Mouse (Mus musculus) macrophage (primary cell): ENCODE data around the gene Spg20. TPM values are rescaled to one million over a fixed set of nuclear protein-coding genes. Genes with fewer than 3 reads are reported as not detected.

Experiments used
- H3K27ac ChIP-seq: fragments of 350-480 bp; formaldehyde crosslinking; 2 replicates; pipeline ENCODE4 v1.9.0; 2021
- H3K36me3 ChIP-seq: fragments of 350-480 bp; formaldehyde crosslinking; 2 replicates; pipeline ENCODE4 v1.9.0; 2021; ENCODE audit errors: inconsistent target
- H3K4me3 ChIP-seq: fragments of 350-480 bp; formaldehyde crosslinking; 2 replicates; pipeline ENCODE4 v1.9.0; 2021; ENCODE audit errors: inconsistent target
- H3K79me2 ChIP-seq: fragments of 350-480 bp; formaldehyde crosslinking; 2 replicates; pipeline ENCODE4 v1.9.0; 2021; ENCODE audit errors: inconsistent target
- WGBS: methylation state at CpG from one replicate; pipeline ENCODE4 v1.1.7; 2026; ENCODE audit warnings: inconsistent platforms; ENCODE audit not compliant: missing documents; 5-methylcytosine and 5-hydroxymethylcytosine counted together
- polyA plus RNA-seq: library from polyadenylated mRNA; stranded (reverse); fragments of 250-400 nt; gene quantifications from 3 replicates; pipeline ENCODE4 v1.2.4, GENCODE M21; 2018; ENCODE audit warnings: inconsistent platforms
- total RNA-seq, 78 experiments: library from RNA; depleted of rRNA; stranded (reverse); fragments of 250-400 nt; gene quantifications; 1 replicate in 9 of 78; 2 replicates in 24 of 78; 3 replicates in 43 of 78; 4 replicates in 2 of 78; pipeline ENCODE4 v1.2.4; 2018; ENCODE audit warnings: inconsistent platforms in 56 of 78

Gene Spg20
- 10 to 100 TPM; 11.0 to 63.3 (median 28.4) TPM for total RNA-seq (2018; cell fraction: chromatin; rRNA removed)
- 10 to 100 TPM; 13.2 to 38.0 (median 26.6) TPM for total RNA-seq (2018; cell fraction: cytosol; rRNA removed)
- 10 to 100 TPM; 15.5 to 64.0 (median 24.1) TPM for total RNA-seq (2018; cell fraction: nucleus; rRNA removed)
- 26.0 to 40.8 TPM (median 27.7 TPM) in 3 replicates for polyA plus RNA-seq

DNA sequence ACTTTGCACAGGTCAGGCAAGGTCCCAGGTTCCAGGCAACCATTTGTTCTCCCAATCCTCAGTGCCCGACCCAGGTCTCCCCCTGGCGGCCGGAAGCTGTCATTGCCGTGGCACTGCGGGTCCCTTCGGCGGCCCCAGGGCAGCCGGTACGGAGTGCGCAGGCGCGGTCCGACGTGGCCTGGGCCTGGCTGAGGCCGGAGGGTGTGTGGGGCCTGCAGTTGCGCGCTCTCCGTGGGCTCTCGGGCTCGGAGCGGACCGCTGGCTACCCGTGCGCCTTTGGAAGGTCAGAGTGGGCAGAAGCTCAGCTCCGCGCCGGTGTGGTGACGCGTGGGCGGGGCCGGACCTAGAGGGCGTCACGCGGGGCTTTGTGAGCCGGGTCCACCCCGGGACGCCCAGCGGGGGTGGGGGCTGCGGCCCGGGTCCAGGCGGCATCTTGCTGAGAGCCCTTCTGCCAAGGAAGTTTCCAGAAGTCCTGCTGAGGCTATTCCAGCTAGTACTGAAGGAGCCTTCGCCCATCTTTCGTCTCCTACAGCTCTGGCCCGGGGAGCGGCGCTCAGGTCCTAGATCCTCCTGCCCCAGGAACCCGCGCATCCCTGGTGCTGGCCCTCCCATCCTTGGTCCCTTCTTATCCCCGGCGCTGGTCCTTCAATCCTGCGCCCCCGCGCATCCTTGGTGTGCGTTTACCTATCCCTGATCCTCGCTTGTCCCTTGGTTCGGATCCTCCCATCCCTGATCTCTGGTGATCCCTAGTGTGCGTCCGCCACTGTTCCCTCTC lies at the start of gene Spg20:
Gene Spg20 (plus strand): TSS at position 174 of the 775 bp plus-strand sequence.
- WGBS = under 1% methylated on average over 58 of the region's 58 CpGs
- Histone ChIP-seq H3K36me3 (no peaks in the 10 kb centered on the region; the same call in 1 of the 2 replicates), H3K4me3 (peak within 1 kb of the TSS; percentile 89), H3K79me2 (peaks cover 49% of the 10 kb centered on the region), H3K27ac (peak within 1 kb of the TSS; percentile 63)

DNA sequence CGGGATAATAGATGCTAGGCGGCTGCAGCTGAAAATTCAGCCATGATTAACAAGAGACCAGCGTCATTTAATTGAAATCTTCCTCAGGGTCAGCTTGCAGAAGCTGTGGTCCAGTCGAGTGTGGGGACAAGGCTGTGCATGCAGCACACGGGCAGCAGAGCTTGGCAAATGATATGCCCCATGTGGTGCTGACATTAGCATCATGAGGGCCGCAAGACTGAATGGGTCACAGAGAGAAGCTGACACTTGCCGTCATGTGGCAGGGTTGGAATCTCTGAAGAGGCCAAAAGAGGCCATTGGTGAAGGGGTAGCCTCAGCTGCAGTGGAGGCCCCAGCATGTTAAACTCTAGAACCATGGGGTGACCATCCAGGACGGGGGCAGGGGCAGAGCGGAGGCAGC lies 49.3 kb upstream of the Spg20 start:
- no peak overlapping the region for H3K4me3 ChIP-seq
- H3K36me3 ChIP-seq = no peaks in the 10 kb centered on the region
- WGBS = 78% methylated on average over 9 of the region's 9 CpGs
- no peak overlapping the region for H3K27ac ChIP-seq
- no peaks in the 10 kb centered on the region for H3K79me2 ChIP-seq

DNA sequence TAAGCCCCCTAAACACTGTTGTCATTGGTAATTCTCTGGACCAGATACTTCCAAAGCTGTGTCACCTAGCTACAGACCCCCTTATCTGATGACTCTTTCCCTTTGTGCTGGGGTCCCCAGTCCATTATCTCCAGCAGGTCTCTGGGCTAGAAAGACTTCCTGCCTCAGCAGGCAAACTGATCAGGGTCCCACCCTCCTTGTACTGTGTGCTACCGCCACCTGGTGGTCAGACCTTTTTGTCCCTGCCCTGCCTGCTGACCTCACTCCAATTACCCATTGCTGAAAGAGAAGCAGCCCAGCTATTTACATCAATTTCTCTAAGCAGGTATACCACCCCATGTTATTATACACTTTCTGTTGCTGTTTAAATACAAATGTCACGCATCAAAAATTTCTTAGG lies 47.5 kb upstream of the Spg20 start:
- no peaks in the 10 kb centered on the region for H3K36me3 ChIP-seq
- 4% methylated on average over 2 of the region's 2 CpGs for WGBS
- no peaks in the 10 kb centered on the region for H3K79me2 ChIP-seq

GRCm38 (mm10) chr3:55065738-55066665 lies 45.9 kb upstream of the Spg20 start:
- Histone ChIP-seq H3K4me3 (no peak overlapping the region), H3K79me2 (no peaks in the 10 kb centered on the region), H3K36me3 (no peaks in the 10 kb centered on the region), H3K27ac (no peak overlapping the region)
- 35% methylated on average over 13 of the region's 14 CpGs for WGBS

More for the DNA sequence above, 47.5 kb upstream of the Spg20 start:
- H3K27ac ChIP-seq = no peak overlapping the region
- H3K4me3 ChIP-seq = no peak overlapping the region

- WGBS = 76% methylated on average over 12 of the region's 12 CpGs
- no peak overlapping the region for H3K27ac ChIP-seq
- H3K4me3 ChIP-seq = no peak overlapping the region
- H3K36me3 ChIP-seq = no peaks in the 10 kb centered on the region
- H3K79me2 ChIP-seq = no peaks in the 10 kb centered on the region
Observed at GRCm38 (mm10) chr3:55066666-55067023, 45.3 kb upstream of the Spg20 start.

- H3K36me3 ChIP-seq = no peaks in the 10 kb centered on the region
- no peaks in the 10 kb centered on the region for H3K79me2 ChIP-seq
- H3K27ac ChIP-seq = no peak overlapping the region
- 72% methylated on average over 7 of the region's 7 CpGs for WGBS
- H3K4me3 ChIP-seq = no peak overlapping the region
Observed at GRCm38 (mm10) chr3:55067791-55068434, 44.0 kb upstream of the Spg20 start.

- Histone ChIP-seq H3K36me3 (no peaks in the 10 kb centered on the region), H3K79me2 (no peaks in the 10 kb centered on the region), H3K27ac (no peak overlapping the region), H3K4me3 (no peak overlapping the region)
- 94% methylated on average over 6 of the region's 6 CpGs for WGBS
Observed at GRCm38 (mm10) chr3:55074576-55075293, 37.2 kb upstream of the Spg20 start.

DNA sequence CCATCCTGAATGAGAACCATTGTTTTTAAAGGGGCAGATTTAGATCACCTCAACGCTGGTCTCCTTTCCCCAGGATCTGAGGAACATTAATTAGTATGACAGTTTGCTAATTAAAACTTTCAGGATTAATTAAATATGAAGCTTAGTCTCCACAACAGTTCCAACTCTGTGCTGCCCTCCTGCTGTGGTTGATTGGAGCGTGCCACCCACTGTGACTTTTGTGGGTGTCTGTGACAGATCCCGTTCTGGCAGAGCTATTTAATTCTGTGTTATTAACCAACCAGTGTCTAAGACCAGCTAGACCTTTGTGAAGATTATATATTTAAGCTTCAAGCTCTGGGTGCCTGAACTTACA lies 36.6 kb upstream of the Spg20 start:
- Histone ChIP-seq H3K79me2 (no peaks in the 10 kb centered on the region), H3K4me3 (no peak overlapping the region), H3K27ac (no peak overlapping the region), H3K36me3 (no peaks in the 10 kb centered on the region)
- WGBS = 78% methylated on average over 3 of the region's 3 CpGs

DNA sequence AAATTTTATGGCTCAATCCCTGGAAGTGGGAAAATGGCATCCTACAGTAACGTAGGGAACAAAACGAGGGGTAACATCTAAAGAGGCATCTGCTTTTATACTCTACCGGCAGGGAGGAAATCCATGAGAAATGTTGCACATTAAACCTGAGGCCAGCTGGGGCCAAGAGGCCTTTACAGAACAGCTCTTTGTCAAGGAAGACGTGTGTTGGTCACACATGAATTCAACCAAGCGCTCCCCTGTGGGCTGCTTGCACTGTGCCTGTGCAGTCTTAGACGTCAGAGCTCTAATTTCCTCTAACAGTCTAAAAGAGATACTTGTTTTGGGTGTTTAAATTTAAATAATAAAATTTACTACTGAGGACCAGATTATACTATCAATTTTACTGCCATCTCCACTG lies 33.7 kb upstream of the Spg20 start:
- Histone ChIP-seq H3K4me3 (no peak overlapping the region), H3K36me3 (no peaks in the 10 kb centered on the region), H3K79me2 (no peaks in the 10 kb centered on the region), H3K27ac (no peak overlapping the region)
- 78% methylated on average over 6 of the region's 6 CpGs for WGBS

- 82% methylated on average over 8 of the region's 8 CpGs for WGBS
Observed at GRCm38 (mm10) chr3:55079619-55080018, 32.3 kb upstream of the Spg20 start.

GRCm38 (mm10) chr3:55080055-55080454 lies 31.9 kb upstream of the Spg20 start:
- Histone ChIP-seq H3K27ac (no peak overlapping the region), H3K79me2 (no peaks in the 10 kb centered on the region), H3K36me3 (no peaks in the 10 kb centered on the region), H3K4me3 (no peak overlapping the region)
- 7% methylated on average over 6 of the region's 6 CpGs for WGBS

More at GRCm38 (mm10) chr3:55079619-55080018, 32.3 kb upstream of the Spg20 start:
- no peak overlapping the region for H3K4me3 ChIP-seq
- H3K79me2 ChIP-seq = no peaks in the 10 kb centered on the region
- H3K27ac ChIP-seq = no peak overlapping the region
- H3K36me3 ChIP-seq = no peaks in the 10 kb centered on the region

- Histone ChIP-seq H3K36me3 (no peaks in the 10 kb centered on the region), H3K79me2 (no peaks in the 10 kb centered on the region), H3K4me3 (no peak overlapping the region), H3K27ac (no peak overlapping the region)
- 89% methylated on average over 6 of the region's 6 CpGs for WGBS
Observed at GRCm38 (mm10) chr3:55084781-55085180, 27.1 kb upstream of the Spg20 start.

DNA sequence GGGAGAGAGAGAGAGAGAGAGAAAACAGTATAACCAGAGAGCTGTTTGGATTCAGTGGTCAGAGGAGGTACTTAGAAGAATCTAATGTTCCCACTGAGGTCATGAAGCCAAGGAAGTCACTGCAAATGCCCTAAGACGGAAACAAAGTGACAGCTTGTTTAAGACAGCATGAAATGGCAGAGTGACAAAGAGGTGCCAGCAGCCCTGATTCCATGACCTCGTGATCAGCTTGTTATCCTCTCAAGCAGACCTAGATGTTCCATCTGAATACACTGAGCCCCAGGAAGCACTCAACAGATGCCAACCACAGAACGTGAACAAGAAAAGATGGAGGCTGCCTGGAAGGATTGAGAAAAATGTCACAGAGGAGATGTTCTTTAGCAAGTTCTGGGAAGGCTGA lies 26.2 kb upstream of the Spg20 start:
- Histone ChIP-seq H3K36me3 (no peaks in the 10 kb centered on the region), H3K79me2 (no peaks in the 10 kb centered on the region), H3K4me3 (no peak overlapping the region), H3K27ac (no peak overlapping the region)
- WGBS = 71% methylated on average over 3 of the region's 3 CpGs

DNA sequence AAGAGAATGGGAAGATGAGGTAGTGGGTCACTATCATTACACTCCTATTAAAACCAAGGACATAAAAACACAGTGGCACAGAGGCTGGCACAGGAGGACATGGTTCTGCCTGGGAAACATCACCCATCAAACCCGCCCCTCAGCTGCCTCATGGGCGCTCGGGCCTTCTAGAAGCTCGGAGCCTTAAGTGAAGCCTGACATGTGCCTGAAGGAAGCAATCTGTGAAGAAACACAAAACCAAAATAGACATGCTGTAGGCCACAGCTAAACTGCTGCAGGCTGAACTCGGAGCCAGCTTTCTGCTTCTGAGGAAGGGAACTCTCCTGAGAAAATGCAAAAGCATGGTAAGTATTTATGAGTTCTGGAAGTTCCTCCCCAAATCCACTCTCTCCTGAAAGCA lies 25.0 kb upstream of the Spg20 start:
- H3K4me3 ChIP-seq = no peak overlapping the region
- no peaks in the 10 kb centered on the region for H3K79me2 ChIP-seq
- no peak overlapping the region for H3K27ac ChIP-seq
- 94% methylated on average over 5 of the region's 5 CpGs for WGBS
- H3K36me3 ChIP-seq = no peaks in the 10 kb centered on the region
